Mouse (Mus musculus): Measurements from ENCODE around the gene Klf2.

DNA sequence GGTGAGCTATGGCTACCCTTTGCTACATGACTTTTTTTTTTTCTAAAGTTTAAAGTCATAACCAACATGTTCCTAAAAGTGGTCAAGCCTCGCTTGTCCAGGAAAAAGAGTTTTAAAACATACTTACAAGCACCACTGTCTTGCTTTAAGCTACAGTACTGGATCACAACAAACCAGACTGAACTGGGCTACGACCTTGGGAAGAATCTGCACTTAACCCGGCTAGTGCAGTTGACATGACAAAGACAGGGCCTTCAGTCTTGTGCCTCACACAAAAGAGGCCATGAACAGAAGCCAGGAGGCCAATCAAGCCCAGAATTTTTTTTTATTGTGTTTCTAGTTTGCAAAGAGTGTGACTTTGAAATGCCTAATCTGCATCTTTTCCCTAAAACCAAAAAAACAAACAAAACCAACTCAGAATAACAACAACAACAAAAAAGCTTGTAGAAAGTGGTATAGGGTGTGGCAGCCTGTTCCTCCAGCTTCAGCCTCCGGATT lies 15.4 kb downstream of the Klf2 start:
- no peak for TF ChIP-seq CTCF (IDR thresholded peaks at IDR 0.05; ENCODE audit: low read depth, low read length)
- no peak for TF ChIP-seq POLR2AphosphoS5 (IDR thresholded peaks at IDR 0.05; ENCODE audit: insufficient replicate concordance, low read depth, low read length)
- TF ChIP-seq TAL1 (conservative IDR thresholded peaks at IDR 0.05; ENCODE audit: low read depth, low read length): no peak

Data from G1E (cell line).